Mouse (Mus musculus) spleen, adult 2 months (tissue): ENCODE results near the gene Cdc42se2. TPM values are rescaled to one million over a fixed set of nuclear protein-coding genes. Genes with fewer than 3 reads are reported as not detected.
A peak's percentile ranks its signal among the peaks of the same experiment; 100 is the strongest.

Experiments
- DNase-seq, 2 experiments: peaks; one replicate each; pipeline versions ENCODE4 v3.0.0 to v3.0.0-alpha.2; 2012 to 2021; ENCODE audit warnings: low spot score in 2 of 2, low read depth in 1 of 2
- H3K27ac ChIP-seq: fragments of 200-500 bp; 2 replicates; pipeline ENCODE4 v1.5.1; 2012; ENCODE audit warnings: low read length, inconsistent platforms; ENCODE audit not compliant: insufficient read depth
- H3K27me3 ChIP-seq: fragments of 200-500 bp; 2 replicates; pipeline ENCODE4 v1.6.1; 2012; ENCODE audit warnings: mild to moderate bottlenecking, moderate library complexity, low read length, inconsistent platforms; ENCODE audit not compliant: control insufficient read depth, insufficient read depth
- H3K36me3 ChIP-seq: fragments of 200-500 bp; 2 replicates; pipeline ENCODE4 v1.6.1; 2012; ENCODE audit warnings: mild to moderate bottlenecking, low read length, inconsistent platforms; ENCODE audit not compliant: control insufficient read depth, insufficient read depth
- H3K4me1 ChIP-seq: fragments of 200-500 bp; 2 replicates; pipeline ENCODE4 v1.6.1; 2011; ENCODE audit warnings: inconsistent platforms; ENCODE audit not compliant: control insufficient read depth, insufficient read depth, insufficient read length
- H3K4me3 ChIP-seq: fragments of 200-500 bp; 2 replicates; pipeline ENCODE4 v1.5.1; 2011; ENCODE audit warnings: mild to moderate bottlenecking, inconsistent platforms; ENCODE audit not compliant: insufficient read depth, insufficient read length; ENCODE audit errors: extremely low read depth
- CTCF ChIP-seq: fragments of 200-500 bp; IDR thresholded peaks from 2 replicates; pipeline ENCODE4 v1.5.1; 2011; ENCODE audit warnings: mild to moderate bottlenecking, inconsistent platforms; ENCODE audit not compliant: insufficient read depth, insufficient read length, insufficient replicate concordance; ENCODE audit errors: extremely low read depth
- POLR2A ChIP-seq: fragments of 200-500 bp; IDR thresholded peaks from 2 replicates; pipeline ENCODE4 v1.6.1; 2011; ENCODE audit warnings: low read depth, low read length, inconsistent platforms
- WGBS: fragments of 180-500 bp; shearing (Covaris S2); methylation state at CpG from one replicate; pipeline ENCODE4 v1.1.7; 2018; 5-methylcytosine and 5-hydroxymethylcytosine counted together
- polyA plus RNA-seq: library from polyadenylated mRNA; depleted of rRNA; stranded (reverse); fragments of >200 nt; gene quantifications from 2 replicates; pipeline ENCODE4 v1.2.3, GENCODE M21; 2012

The Cdc42se2 gene
- polyA plus RNA-seq, 1 experiment: 55.8 TPM

DNA sequence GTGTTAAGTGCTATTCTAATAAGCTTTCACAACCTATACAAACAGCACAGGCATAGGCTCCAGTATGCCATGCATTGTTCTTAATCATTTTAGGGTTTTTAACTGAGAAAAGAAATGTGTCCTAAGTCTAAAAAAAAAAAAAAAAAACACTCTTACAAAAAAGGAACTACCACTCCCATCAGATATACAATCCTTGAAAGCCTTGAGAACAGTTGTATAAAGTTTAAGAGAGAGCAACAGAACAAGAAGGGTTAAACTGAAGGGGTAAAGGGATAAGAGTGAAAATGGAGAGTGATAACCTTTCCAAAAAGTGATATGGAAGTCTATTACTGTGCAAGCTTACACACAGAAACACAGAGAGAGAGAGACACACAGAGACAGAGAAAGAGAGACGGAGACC lies 7.5 kb downstream of the Cdc42se2 start:
- Histone ChIP-seq H3K4me3 (no peak overlapping the region), H3K4me1 (peaks cover 35% of the 10 kb centered on the region), H3K36me3 (no peaks in the 10 kb centered on the region), H3K27ac (no peak overlapping the region), H3K27me3 (no peaks in the 10 kb centered on the region)
- WGBS: 76% methylated on average over 1 of the region's 1 CpGs
- TF ChIP-seq POLR2A: no peak
- TF ChIP-seq CTCF: no peak
- no peak for DNase-seq

DNA sequence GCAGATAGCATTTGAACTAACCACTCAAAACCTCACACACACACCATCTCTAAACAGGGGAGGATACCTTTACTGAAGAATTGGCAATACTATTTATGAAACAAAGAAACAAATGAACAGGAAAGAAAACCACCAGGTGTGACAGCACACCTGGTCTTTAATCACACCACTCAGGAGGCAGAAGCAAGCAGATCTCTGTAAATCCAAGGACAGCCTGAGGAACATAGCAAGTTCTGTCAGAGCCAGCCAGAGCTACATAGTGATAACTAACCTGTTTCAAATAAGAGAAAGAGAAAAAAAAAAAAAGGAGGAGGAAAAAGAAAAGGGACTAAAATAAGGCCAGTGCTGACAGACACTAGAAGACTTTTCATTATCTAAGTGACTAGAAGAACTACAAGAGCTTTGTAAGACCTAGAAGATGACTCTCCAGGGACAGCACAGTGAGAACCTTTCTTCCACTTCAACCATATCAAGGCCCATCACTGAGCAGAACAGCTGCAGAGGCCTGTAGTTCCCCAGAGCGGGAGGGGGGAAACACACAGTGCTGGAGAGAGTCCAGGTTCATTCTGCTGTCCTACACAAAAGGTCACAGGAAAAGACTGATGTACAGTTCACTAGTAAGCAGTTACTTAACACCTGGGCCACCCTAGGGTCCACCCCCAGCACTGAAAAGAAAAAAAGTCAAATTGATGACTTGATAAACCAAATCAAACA lies 9.2 kb downstream of the Cdc42se2 start:
- no peak overlapping the region for H3K4me3 ChIP-seq
- H3K36me3 ChIP-seq: no peaks in the 10 kb centered on the region
- H3K4me1 ChIP-seq: peaks cover 38% of the 10 kb centered on the region
- peak in 1 of 2 experiments; percentile 48 for DNase-seq
- peak overlapping the region; percentile 54 for H3K27ac ChIP-seq
- TF ChIP-seq CTCF (no peak), POLR2A (no peak)
- H3K27me3 ChIP-seq: no peaks in the 10 kb centered on the region
- 3% methylated on average over 1 of the region's 1 CpGs for WGBS

DNA sequence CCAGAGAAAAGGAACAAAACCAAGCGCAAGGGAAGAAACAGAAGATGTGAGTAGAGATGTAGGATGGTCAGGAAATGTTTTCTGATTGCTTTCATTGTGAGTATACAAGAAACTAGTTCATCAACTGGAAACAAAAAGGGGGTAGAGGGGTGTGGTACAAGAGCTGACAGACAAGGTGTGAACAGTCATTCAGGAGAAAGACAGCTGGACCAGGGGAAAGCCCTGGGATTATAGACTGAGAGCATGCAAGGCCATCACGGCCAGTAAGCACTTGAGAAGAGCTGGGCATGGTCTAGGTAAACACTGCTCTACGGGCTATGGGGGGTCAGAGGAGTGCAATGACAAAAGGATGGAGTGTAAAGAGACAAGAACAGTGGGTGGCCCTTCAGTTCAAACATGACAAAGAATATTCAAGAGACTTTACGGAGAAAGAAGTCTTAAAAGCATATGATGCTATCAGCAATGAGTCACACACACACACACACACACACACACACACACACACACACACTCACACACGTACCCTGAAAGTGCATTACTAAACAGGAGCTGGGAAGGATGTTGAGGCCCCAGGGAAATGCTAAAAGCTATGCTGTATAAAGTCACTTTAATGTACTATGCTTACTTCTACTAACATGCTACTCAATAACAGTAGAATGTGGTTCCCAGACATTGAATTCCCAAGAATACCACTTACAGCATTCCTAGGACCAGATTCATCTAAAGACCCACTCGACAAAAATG lies 9.9 kb downstream of the Cdc42se2 start:
- peaks cover 37% of the 10 kb centered on the region for H3K4me1 ChIP-seq
- H3K27ac ChIP-seq: peak overlapping the region; percentile 81
- no peak overlapping the region for H3K4me3 ChIP-seq
- no peaks in the 10 kb centered on the region for H3K36me3 ChIP-seq
- DNase-seq: no peak
- WGBS: 60% methylated on average over 6 of the region's 6 CpGs
- H3K27me3 ChIP-seq: no peaks in the 10 kb centered on the region
- TF ChIP-seq CTCF: no peak
- TF ChIP-seq POLR2A: no peak

DNA sequence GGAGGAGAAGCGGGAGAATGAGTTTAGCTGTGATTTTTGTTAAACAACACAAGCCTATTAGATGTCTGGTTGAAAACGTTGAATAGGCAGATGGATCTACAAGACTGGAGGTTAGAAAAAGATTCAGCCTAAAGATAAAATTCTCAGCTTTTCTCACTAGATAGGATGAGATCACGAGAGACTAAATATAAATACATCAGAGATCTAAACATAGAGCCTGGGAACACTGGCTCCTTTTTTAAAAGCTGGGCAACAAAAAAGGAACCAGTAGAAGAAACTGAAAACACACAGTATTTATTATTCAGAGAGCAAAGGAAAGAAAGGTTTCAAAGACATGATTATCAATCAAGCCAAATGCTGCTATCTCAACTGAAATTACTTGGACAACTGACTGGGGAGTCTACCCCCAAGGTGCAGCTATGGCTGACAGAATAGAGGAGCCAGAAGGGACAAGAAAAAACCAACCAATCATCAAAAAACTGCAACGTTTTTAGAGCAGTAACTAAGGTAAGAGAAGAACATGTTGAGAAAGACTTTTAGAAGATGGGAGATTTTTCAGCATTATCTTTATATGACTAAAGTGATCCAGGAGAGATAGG lies 10.6 kb downstream of the Cdc42se2 start:
- H3K36me3 ChIP-seq: no peaks in the 10 kb centered on the region
- H3K27ac ChIP-seq: peak overlapping the region; percentile 77; the same call in 1 of the 2 replicates
- WGBS: 36% methylated on average over 4 of the region's 4 CpGs
- H3K4me1 ChIP-seq: peaks cover 37% of the 10 kb centered on the region
- DNase-seq: no peak
- no peak for TF ChIP-seq CTCF
- H3K27me3 ChIP-seq: no peaks in the 10 kb centered on the region
- H3K4me3 ChIP-seq: no peak overlapping the region; the same call in 1 of the 2 replicates

DNA sequence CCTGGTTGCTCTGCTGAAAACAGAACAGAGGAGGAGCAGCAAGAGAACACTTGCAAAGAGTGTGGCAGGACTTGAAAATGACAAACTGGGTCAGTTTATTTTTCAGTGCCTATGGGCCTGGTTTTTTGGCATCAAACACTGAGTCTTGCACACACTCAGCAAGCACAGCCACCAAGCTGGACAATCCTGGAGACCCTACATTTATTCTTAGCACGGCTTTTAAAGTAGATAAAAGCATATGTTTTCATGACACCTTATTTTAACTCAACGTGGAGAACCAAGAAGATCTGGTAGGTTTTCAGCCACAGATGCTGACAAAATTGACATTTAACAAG lies 11.1 kb downstream of the Cdc42se2 start:
- no peak overlapping the region for H3K4me3 ChIP-seq
- WGBS: 71% methylated on average over 2 of the region's 2 CpGs
- no peaks in the 10 kb centered on the region for H3K27me3 ChIP-seq
- no peak for TF ChIP-seq POLR2A
- no peak for TF ChIP-seq CTCF
- no peak for DNase-seq
- H3K4me1 ChIP-seq: peaks cover 39% of the 10 kb centered on the region
- peak overlapping the region; percentile 77; the same call in 1 of the 2 replicates for H3K27ac ChIP-seq
- H3K36me3 ChIP-seq: no peaks in the 10 kb centered on the region

DNA sequence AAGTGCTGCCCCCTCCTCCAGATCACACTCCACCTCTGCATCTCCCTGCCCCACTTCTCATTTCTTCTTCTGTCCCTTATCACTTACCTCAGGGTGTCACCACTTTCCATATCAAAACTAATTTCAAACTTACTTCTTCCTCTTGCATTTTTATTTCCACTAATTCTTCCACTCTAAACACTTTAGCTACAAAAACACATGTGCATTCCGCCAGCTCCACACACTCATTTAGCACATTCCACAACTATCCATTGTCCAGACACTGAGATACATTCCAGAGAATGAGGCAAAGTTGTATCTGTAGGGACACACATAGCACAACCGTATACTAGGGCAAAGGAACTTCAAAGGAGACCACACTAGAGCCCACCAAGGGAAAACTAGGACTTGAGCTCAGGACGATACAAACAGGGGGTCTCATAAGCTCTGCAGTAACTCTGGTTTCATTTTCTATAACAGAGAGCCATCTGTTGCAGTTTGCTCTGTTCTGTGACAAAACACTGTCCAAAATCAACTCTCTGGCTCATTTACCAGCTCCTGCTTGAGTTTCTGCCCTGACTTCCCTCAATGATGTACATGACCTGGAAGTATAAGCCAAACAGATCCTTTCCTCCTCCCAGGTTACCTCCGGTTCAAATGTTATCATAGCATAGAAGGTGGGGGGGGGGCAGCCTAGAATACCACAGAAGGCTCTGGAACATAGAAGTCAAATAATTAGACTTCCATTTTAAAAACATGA lies 11.7 kb downstream of the Cdc42se2 start:
- H3K4me1 ChIP-seq: peaks cover 37% of the 10 kb centered on the region
- 33% methylated on average over 4 of the region's 4 CpGs for WGBS
- DNase-seq: no peak
- no peak overlapping the region for H3K4me3 ChIP-seq
- H3K27ac ChIP-seq: peak overlapping the region; percentile 77
- H3K27me3 ChIP-seq: no peaks in the 10 kb centered on the region
- no peaks in the 10 kb centered on the region for H3K36me3 ChIP-seq
- TF ChIP-seq POLR2A: no peak
- no peak for TF ChIP-seq CTCF
